Mouse (Mus musculus): ENCODE data around the gene Adgrl2.

GRCm38 (mm10) chr3:148958185-148958584, 32.2 kb downstream of the Adgrl2 start:
- TF ChIP-seq GATA1 (IDR thresholded peaks at IDR 0.05; ENCODE audit: low read depth, low read length): no peak
- TF ChIP-seq CTCF (IDR thresholded peaks at IDR 0.05 in 2 of 3, conservative IDR thresholded peaks at IDR 0.05 in 1 of 3; ENCODE audit: control insufficient read depth in 1 of 3, insufficient read depth in 1 of 3, low read depth in 2 of 3, low read length in 3 of 3, poor library complexity in 1 of 3, severe bottlenecking in 1 of 3): no peak
- no peak for TF ChIP-seq POLR2A (IDR thresholded peaks at IDR 0.05; ENCODE audit: control insufficient read depth in 1 of 2, insufficient read depth in 1 of 2, low read depth in 1 of 2, low read length in 2 of 2, poor library complexity in 1 of 2)
- no peak for TF ChIP-seq UBTF (IDR thresholded peaks at IDR 0.05; ENCODE audit: borderline replicate concordance, insufficient read depth, low read depth, low read length)
- no peak for TF ChIP-seq RAD21 (IDR thresholded peaks at IDR 0.05; ENCODE audit: low read depth, low read length)
- no peak for TF ChIP-seq MEF2A (IDR thresholded peaks at IDR 0.05; ENCODE audit: extremely low read depth, insufficient replicate concordance, low read depth, low read length, poor library complexity, severe bottlenecking)
- no peak for TF ChIP-seq USF1 (IDR thresholded peaks at IDR 0.05; ENCODE audit: low read depth, low read length)
- TF ChIP-seq BHLHE40 (IDR thresholded peaks at IDR 0.05; ENCODE audit: borderline replicate concordance, low read depth, low read length): no peak
- TF ChIP-seq CHD1 (IDR thresholded peaks at IDR 0.05; ENCODE audit: low read depth, low read length): no peak
- no peak for TF ChIP-seq USF2 (IDR thresholded peaks at IDR 0.05; ENCODE audit: borderline replicate concordance in 1 of 2, insufficient read depth in 1 of 2, low read depth in 1 of 2, low read length in 2 of 2)
- TF ChIP-seq GABPA (IDR thresholded peaks at IDR 0.05; ENCODE audit: low read depth, low read length): no peak

All from MEL (cell line).